ENCODE assay signal across 14 mouse cellular contexts in genomic region chr5:32413569-32413968, GRCm38 (mm10). TPM values are rescaled to one million over a fixed set of nuclear protein-coding genes. Genes with fewer than 3 reads are reported as not detected.
DNase-seq lines count a peak whose midpoint lies in the region; ATAC-seq and TF ChIP-seq lines count a peak whose summit lies in the region.
"Had no signal": no experiment of that assay in that cellular context is flagged by ENCODE, and none has a peak within 500 bp of the region (broad histone marks: within the 10 kb centered on the region; RNA-seq: fewer than 3 reads in every experiment).

No protein-coding gene starts in this region.

- no peak overlapping the region for H3K4me3 ChIP-seq in hindbrain, postnatal 0 days (ENCODE audit: low read length)
- no peak overlapping the region for H3K4me3 ChIP-seq in hindbrain, embryonic 13.5 days
- H3K4me3 ChIP-seq in lung, embryonic 16.5 days (ENCODE audit: low read length) = no peak overlapping the region
- no peak overlapping the region for H3K4me3 ChIP-seq in embryonic fibroblast, embryonic 13.5 days (ENCODE audit: insufficient read depth, low read length)
- H3K4me3 ChIP-seq in stomach, embryonic 15.5 days (replicated peaks) = no peak overlapping the region
- H3K4me3 ChIP-seq in midbrain, embryonic 16.5 days (ENCODE audit: low read depth, low read length) = no peak overlapping the region
- H3K4me3 ChIP-seq: hindbrain, embryonic 12.5 days; liver, embryonic 15.5 days had no signal

- no peaks in the 10 kb centered on the region for H3K9me3 ChIP-seq in hindbrain, postnatal 0 days (ENCODE audit: low read length)
- no peaks in the 10 kb centered on the region for H3K9me3 ChIP-seq in hindbrain, embryonic 13.5 days
- no peaks in the 10 kb centered on the region for H3K9me3 ChIP-seq in lung, embryonic 16.5 days (ENCODE audit: control insufficient read depth, low read length)
- H3K9me3 ChIP-seq in stomach, embryonic 15.5 days = no peaks in the 10 kb centered on the region
- no peaks in the 10 kb centered on the region for H3K9me3 ChIP-seq in midbrain, embryonic 16.5 days (replicated peaks; ENCODE audit: control insufficient read depth, low read length, poor library complexity, severe bottlenecking)
- H3K9me3 ChIP-seq: hindbrain, embryonic 12.5 days; liver, embryonic 15.5 days had no signal

- no peaks in the 10 kb centered on the region for H3K36me3 ChIP-seq in hindbrain, postnatal 0 days (ENCODE audit: insufficient read depth, low read length)
- no peaks in the 10 kb centered on the region for H3K36me3 ChIP-seq in hindbrain, embryonic 13.5 days
- no peaks in the 10 kb centered on the region for H3K36me3 ChIP-seq in lung, embryonic 16.5 days (ENCODE audit: control insufficient read depth, insufficient read depth, low read length)
- H3K36me3 ChIP-seq in stomach, embryonic 15.5 days = no peaks in the 10 kb centered on the region
- H3K36me3 ChIP-seq in midbrain, embryonic 16.5 days (ENCODE audit: control insufficient read depth, insufficient read depth, low read length) = no peaks in the 10 kb centered on the region
- H3K36me3 ChIP-seq: hindbrain, embryonic 12.5 days; liver, embryonic 15.5 days had no signal

- peak overlapping the region; percentile 16; the same call in 1 of the 2 replicates for H3K27ac ChIP-seq in hindbrain, postnatal 0 days
- H3K27ac ChIP-seq in hindbrain, embryonic 13.5 days = no peak overlapping the region
- H3K27ac ChIP-seq in lung, embryonic 16.5 days (ENCODE audit: low read length) = peak overlapping the region; percentile 66; the same call in 1 of the 2 replicates
- peak overlapping the region; percentile 8; the same call in 1 of the 2 replicates for H3K27ac ChIP-seq in embryonic fibroblast, embryonic 13.5 days (ENCODE audit: insufficient read depth, low read length)
- H3K27ac ChIP-seq in stomach, embryonic 15.5 days = peak overlapping the region; percentile 44; the same call in 1 of the 2 replicates
- no peak overlapping the region for H3K27ac ChIP-seq in midbrain, embryonic 16.5 days (ENCODE audit: low read length)
- H3K27ac ChIP-seq: hindbrain, embryonic 12.5 days; liver, embryonic 15.5 days had no signal

- no peak for DNase-seq in hindbrain, postnatal 0 days (ENCODE audit: low spot score)
- no peak for DNase-seq in lung, postnatal 36 days
- no peak for DNase-seq in embryo, embryonic 11 days
- DNase-seq: adrenal gland, postnatal 25 days; cerebellum, postnatal 25 days; kidney, adult 18-20 months; midbrain, embryonic 14.5 days had no signal

- H3K9ac ChIP-seq in hindbrain, postnatal 0 days (replicated peaks; ENCODE audit: low read length) = no peak overlapping the region
- H3K9ac ChIP-seq in hindbrain, embryonic 13.5 days = no peak overlapping the region
- H3K9ac ChIP-seq in lung, embryonic 16.5 days (ENCODE audit: low read length) = no peak overlapping the region
- no peak overlapping the region for H3K9ac ChIP-seq in stomach, embryonic 15.5 days
- no peak overlapping the region for H3K9ac ChIP-seq in midbrain, embryonic 16.5 days (ENCODE audit: low read depth, low read length)
- H3K9ac ChIP-seq: hindbrain, embryonic 12.5 days; liver, embryonic 15.5 days had no signal

- WGBS in hindbrain, postnatal 0 days = 66% methylated on average over 2 of the region's 2 CpGs
- WGBS in hindbrain, embryonic 13.5 days = 77% methylated on average over 2 of the region's 2 CpGs
- WGBS in lung, embryonic 16.5 days = 53% methylated on average over 2 of the region's 2 CpGs
- WGBS in stomach, embryonic 15.5 days = 56% methylated on average over 2 of the region's 2 CpGs
- WGBS in midbrain, embryonic 16.5 days = 81% methylated on average over 2 of the region's 2 CpGs

- no peak overlapping the region for H3K4me2 ChIP-seq in hindbrain, postnatal 0 days (ENCODE audit: low read depth, low read length)
- H3K4me2 ChIP-seq in hindbrain, embryonic 13.5 days = no peak overlapping the region
- H3K4me2 ChIP-seq in lung, embryonic 16.5 days (ENCODE audit: low read depth, low read length) = no peak overlapping the region
- H3K4me2 ChIP-seq in stomach, embryonic 15.5 days = no peak overlapping the region
- H3K4me2 ChIP-seq in midbrain, embryonic 16.5 days (ENCODE audit: low read length) = no peak overlapping the region
- H3K4me2 ChIP-seq: hindbrain, embryonic 12.5 days; liver, embryonic 15.5 days had no signal

- peaks cover 8% of the 10 kb centered on the region; the same call in 1 of the 2 replicates for H3K4me1 ChIP-seq in hindbrain, postnatal 0 days (ENCODE audit: insufficient read depth, low read length)
- peaks cover 9% of the 10 kb centered on the region for H3K4me1 ChIP-seq in hindbrain, embryonic 13.5 days (replicated peaks)
- H3K4me1 ChIP-seq in lung, embryonic 16.5 days (replicated peaks; ENCODE audit: control insufficient read depth, insufficient read depth, low read length) = peaks cover 31% of the 10 kb centered on the region
- H3K4me1 ChIP-seq in embryonic fibroblast, embryonic 13.5 days (ENCODE audit: control insufficient read depth, insufficient read depth, low read length) = peaks cover 18% of the 10 kb centered on the region
- peaks cover 7% of the 10 kb centered on the region; the same call in 1 of the 2 replicates for H3K4me1 ChIP-seq in stomach, embryonic 15.5 days
- H3K4me1 ChIP-seq in midbrain, embryonic 16.5 days (ENCODE audit: control insufficient read depth, insufficient read depth, low read length) = 0 out of 2 replicates have a peak, but pooled peaks cover 5% of the 10 kb centered on the region

- TF ChIP-seq POLR2A in embryonic fibroblast, embryonic 13.5 days (IDR thresholded peaks at IDR 0.05; ENCODE audit: low read depth, low read length) = no peak

- H3K27me3 ChIP-seq in hindbrain, postnatal 0 days (ENCODE audit: insufficient read depth, low read length) = no peaks in the 10 kb centered on the region
- no peaks in the 10 kb centered on the region for H3K27me3 ChIP-seq in hindbrain, embryonic 13.5 days
- no peaks in the 10 kb centered on the region for H3K27me3 ChIP-seq in lung, embryonic 16.5 days (ENCODE audit: control insufficient read depth, insufficient read depth, low read depth, low read length)
- no peaks in the 10 kb centered on the region for H3K27me3 ChIP-seq in stomach, embryonic 15.5 days (replicated peaks)
- H3K27me3 ChIP-seq in midbrain, embryonic 16.5 days (ENCODE audit: control insufficient read depth, insufficient read depth, low read depth, low read length) = no peaks in the 10 kb centered on the region
- H3K27me3 ChIP-seq: hindbrain, embryonic 12.5 days; liver, embryonic 15.5 days had no signal

- TF ChIP-seq CTCF in hindbrain, postnatal 0 days (IDR thresholded peaks at IDR 0.05; ENCODE audit: low read depth) = no peak
- no peak for TF ChIP-seq CTCF in embryonic fibroblast, embryonic 13.5 days (IDR thresholded peaks at IDR 0.05; ENCODE audit: borderline replicate concordance, insufficient read depth, low read length)

- no peak for ATAC-seq in hindbrain, postnatal 0 days
- no peak for ATAC-seq in hindbrain, embryonic 13.5 days (ENCODE audit: low FRiP score)
- ATAC-seq in lung, embryonic 16.5 days (ENCODE audit: low read depth) = no peak
- no peak for ATAC-seq in stomach, embryonic 15.5 days (ENCODE audit: insufficient read depth, low FRiP score, low read depth)
- no peak for ATAC-seq in midbrain, embryonic 16.5 days

RNA-seq across cellular contexts. Expression of gene Ppp1cb, which starts 45.1 kb away (rescaled TPM):
- 109 and 110 TPM in 2 replicates for total RNA-seq in hindbrain, postnatal 0 days (2014; rRNA removed)
- 199 TPM in 2 replicates for polyA plus RNA-seq in hindbrain, postnatal 0 days (2015; fragmentation: Nextera tagmentation; extraction: Ambion mirVana)
- polyA plus RNA-seq in hindbrain, embryonic 13.5 days (2015; fragmentation: Nextera tagmentation; extraction: Ambion mirVana) = 205 and 207 TPM in 2 replicates
- polyA plus RNA-seq in lung, embryonic 16.5 days (2015; fragmentation: Nextera tagmentation; extraction: Ambion mirVana) = 192 and 200 TPM in 2 replicates
- polyA plus RNA-seq in embryonic fibroblast, embryonic 13.5 days (2011; ENCODE audit: insufficient read length, low read depth, missing spikeins) = 413 and 531 TPM in 2 replicates
- polyA plus RNA-seq in stomach, embryonic 15.5 days (2015; fragmentation: Nextera tagmentation; extraction: Ambion mirVana) = 234 and 253 TPM in 2 replicates
- 208 TPM in 2 replicates for polyA plus RNA-seq in midbrain, embryonic 16.5 days (2015; fragmentation: Nextera tagmentation; extraction: Ambion mirVana)

Comparison
In these comparisons a context has a peak if more than half of its experiments do, and no peak if none do; other contexts are left out.
1. H3K27ac ChIP-seq: peak in hindbrain, postnatal 0 days (single experiment), lung, embryonic 16.5 days (single experiment), embryonic fibroblast, embryonic 13.5 days (single experiment) and stomach, embryonic 15.5 days (single experiment); none in hindbrain, embryonic 13.5 days (single experiment) and midbrain, embryonic 16.5 days (single experiment).